Mouse (Mus musculus) Patski (cell line): Measurements from ENCODE around the gene Trim46. TPM values are rescaled to one million over a fixed set of nuclear protein-coding genes. Genes with fewer than 3 reads are reported as not detected.

Experiments used
- ATAC-seq: fragments of 100-300 bp; one replicate; pipeline ENCODE4 v1.8.0; 2021
- CTCF ChIA-PET: fragments of 350-600 bp; sonication (Branson Sonifier 250); formaldehyde crosslinking; loops from one replicate; lab custom pipeline; 2022; ENCODE audit warnings: inconsistent platforms; lab: Charles Lee
- POLR2A ChIA-PET: fragments of 350-600 bp; sonication (Branson Sonifier 250); formaldehyde crosslinking; loops from one replicate; lab custom pipeline; 2022; ENCODE audit warnings: antibody characterized with exemption, inconsistent platforms; lab: Charles Lee
- DNase-seq: peaks from one replicate; pipeline ENCODE4 v3.0.0-alpha.2; 2011; ENCODE audit warnings: low read depth, low spot score
- H3K27me3 ChIP-seq: fragments of 371-371 bp; one replicate; pipeline ENCODE4 v1.5.1; 2021
- CTCF ChIP-seq: fragments of 100-300 bp; IDR thresholded peaks from one replicate; pipeline ENCODE4 v1.5.1; 2021
- in situ Hi-C: fragments of 300-500 bp; cut with MboI; formaldehyde crosslinking; loops from 3 replicates; pipeline ENCODE4 v1.11.1; 2018; ENCODE audit warnings: low pct_unique_long_range_greater_than_20kb, mixed read lengths
- polyA plus RNA-seq: library from polyadenylated mRNA; unstranded; gene quantifications from one replicate; pipeline ENCODE4 v1.2.3, GENCODE M21; 2021

Trim46 gene
- polyA plus RNA-seq, 1 experiment from 2014 or later: 57.5 TPM

DNA sequence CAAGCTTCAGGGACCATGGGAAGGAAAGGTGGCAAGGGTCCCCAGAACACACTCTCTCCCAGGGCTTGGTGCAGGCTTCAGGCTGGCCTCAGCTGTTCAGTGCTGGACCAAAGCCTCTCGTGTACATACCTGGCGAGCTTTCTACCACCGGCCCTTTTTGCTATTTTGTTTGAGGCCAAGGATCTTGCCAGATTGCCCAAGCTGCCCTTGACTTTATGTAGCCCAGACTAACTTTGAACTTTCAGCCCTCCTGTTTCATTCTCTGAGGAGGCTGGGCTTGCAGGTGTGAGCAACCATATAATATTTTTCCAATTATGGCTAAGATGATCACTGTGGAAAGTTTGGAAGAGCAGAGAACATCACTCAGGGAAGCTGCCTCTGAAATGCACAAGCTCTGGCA, 38.2 kb upstream of the Trim46 start:
- in situ Hi-C loops: loop anchor here (5.0 kb wide), 1 partner anchor 37 kb away; the partner anchor contains the start of genes Krtcap2 and Trim46

DNA sequence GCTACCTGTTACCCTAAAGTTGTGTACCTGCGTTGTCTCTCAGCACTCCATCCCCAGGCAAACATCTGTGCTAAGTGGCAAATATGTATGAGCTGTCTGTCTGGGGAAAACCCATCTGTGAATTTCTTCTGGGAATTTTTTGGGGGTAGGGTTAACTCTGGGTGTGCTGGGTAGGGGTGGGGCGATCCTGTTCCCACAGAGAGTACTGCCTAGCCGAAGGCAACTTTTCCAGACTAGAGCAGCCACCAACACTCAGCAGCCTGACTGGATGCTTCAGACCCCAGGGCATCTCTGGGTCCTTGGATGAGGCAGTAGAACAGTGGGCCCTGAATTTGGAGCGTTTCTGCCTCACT, 36.2 kb upstream of the Trim46 start:
- POLR2A ChIA-PET: interaction anchor here (0.7 to 0.9 kb wide), 2 partner anchors 21 to 37 kb away, joined by 3 to 5 read pairs; partner anchors contain the start of genes Krtcap2 and Trim46

More for the DNA sequence above, 38.2 kb upstream of the Trim46 start:
- ATAC-seq: no peak
- DNase-seq: no peak
- no peaks in the 10 kb centered on the region for H3K27me3 ChIP-seq
- CTCF ChIA-PET: interaction anchor here (0.8 to 5.9 kb wide), 4 partner anchors 9 to 43 kb away, joined by 3 to 66 read pairs (median 12); no protein-coding TSS in a partner anchor
- TF ChIP-seq CTCF: no peak
- POLR2A ChIA-PET: interaction anchor here (1.2 kb wide), 1 partner anchor 14 kb away, joined by 4 read pairs; the partner anchor contains the start of gene Slc50a1

DNA sequence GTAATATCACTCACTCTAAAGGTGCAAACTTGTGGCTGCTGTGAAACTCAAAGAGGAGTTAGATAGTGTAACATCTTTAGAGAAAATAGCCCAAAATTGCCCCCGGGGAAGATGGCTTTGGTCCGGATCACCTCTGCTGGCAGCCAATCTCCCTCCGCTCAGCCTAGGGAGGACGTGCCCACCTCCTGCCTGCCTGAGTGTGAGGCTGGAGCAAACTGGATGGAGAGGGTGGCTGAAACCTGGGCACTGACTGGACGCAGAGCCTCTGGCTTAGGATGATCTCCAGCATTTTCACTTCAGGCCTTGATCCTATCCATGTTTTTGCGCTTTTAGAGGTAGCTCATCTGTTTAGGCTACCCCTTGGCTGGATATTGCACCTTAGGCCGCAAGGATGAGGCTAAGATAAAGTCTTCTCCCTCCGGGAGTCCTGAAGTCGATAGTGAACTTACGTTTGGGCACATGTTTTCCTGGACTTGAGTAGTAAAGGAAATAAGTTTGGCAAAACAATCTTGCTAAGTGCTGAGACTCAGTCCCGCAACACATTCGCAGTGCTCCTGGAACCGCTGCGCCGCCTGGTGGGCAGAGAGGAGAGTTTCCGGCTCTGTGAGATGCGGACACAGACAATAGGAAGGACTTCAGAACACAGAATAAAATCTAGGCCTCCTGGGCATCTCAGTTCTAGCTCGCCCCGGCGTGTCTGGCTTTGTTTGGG, 35.6 kb upstream of the Trim46 start:
- POLR2A ChIA-PET: interaction anchor here (0.7 to 0.9 kb wide), 2 partner anchors 21 to 36 kb away, joined by 3 to 5 read pairs; partner anchors contain the start of genes Krtcap2 and Trim46
- in situ Hi-C loops: loop anchor here (5.0 kb wide), 1 partner anchor 34 kb away; the partner anchor contains the start of genes Krtcap2 and Trim46
- no peaks in the 10 kb centered on the region for H3K27me3 ChIP-seq
- no peak for TF ChIP-seq CTCF
- CTCF ChIA-PET: interaction anchor here (0.8 to 4.2 kb wide), 19 partner anchors 8 to 64 kb away, joined by 3 to 25 read pairs (median 5); partner anchors contain the start of genes Dpm3, Krtcap2, Slc50a1 and Trim46
- ATAC-seq: peak; percentile 26
- DNase-seq: no peak

More for the DNA sequence above, 36.2 kb upstream of the Trim46 start:
- TF ChIP-seq CTCF: no peak
- ATAC-seq (no peak), DNase-seq (no peak)
- H3K27me3 ChIP-seq: no peaks in the 10 kb centered on the region
- CTCF ChIA-PET: interaction anchor here (0.8 to 4.2 kb wide), 18 partner anchors 8 to 64 kb away, joined by 3 to 25 read pairs (median 6); partner anchors contain the start of genes Dpm3, Krtcap2, Slc50a1 and Trim46
- in situ Hi-C loops: loop anchor here (5.0 kb wide), 1 partner anchor 35 kb away; the partner anchor contains the start of genes Krtcap2 and Trim46

DNA sequence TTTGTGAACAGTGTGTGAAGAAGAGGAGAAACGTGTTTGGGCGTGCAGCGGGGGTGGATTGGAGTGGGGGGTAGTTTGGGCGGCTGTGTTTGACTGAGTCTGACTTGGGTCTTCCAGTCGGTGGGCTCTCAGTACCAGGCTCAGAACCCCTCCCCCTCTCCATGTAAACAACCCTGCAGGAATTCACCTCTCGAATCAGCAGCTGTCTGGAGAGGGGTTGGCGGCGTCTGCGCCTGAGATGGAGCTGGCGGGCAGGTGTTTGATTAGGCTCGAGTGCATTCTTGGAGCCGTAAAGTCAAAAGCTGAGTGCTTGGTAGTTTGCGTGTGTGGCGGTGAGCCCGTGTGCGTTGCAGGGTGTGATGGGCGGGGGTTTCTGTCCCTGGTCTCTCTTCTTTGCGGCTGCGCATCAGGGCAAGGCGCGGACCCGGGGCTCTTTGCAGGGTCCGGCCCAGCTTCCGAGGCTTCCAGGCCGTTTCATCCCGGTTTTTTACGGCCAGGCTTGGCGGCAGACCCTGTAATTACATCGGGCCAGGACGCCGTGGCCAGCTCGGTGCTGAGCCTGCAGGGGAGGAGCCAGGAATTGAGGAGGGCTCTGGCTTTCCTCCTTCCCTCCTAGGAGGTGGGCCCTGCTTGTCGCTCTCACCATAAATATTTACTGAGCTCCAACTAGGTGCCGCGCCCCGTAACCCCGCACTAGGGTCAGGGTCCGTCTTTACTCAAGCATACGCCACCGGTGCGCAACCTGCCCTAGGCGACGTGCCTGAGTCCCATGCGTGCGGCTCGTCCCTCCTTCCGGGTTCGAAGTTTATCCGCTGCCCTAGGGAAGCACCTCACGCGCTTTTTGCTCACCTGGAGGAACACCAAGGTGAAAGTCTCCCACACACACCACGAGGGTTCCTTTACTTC, 34.8 kb upstream of the Trim46 start, which contains the start of gene Efna1:
Gene Efna1, minus strand, starts transcription at position 537 of the 906 bp plus-strand sequence.
- no peak for TF ChIP-seq CTCF
- no peaks in the 10 kb centered on the region for H3K27me3 ChIP-seq
- ATAC-seq (no peak), DNase-seq (no peak)
- CTCF ChIA-PET: interaction anchor here (1.0 to 4.2 kb wide), 11 partner anchors 9 to 50 kb away, joined by 3 to 25 read pairs (median 14); partner anchors contain the start of genes Dpm3, Krtcap2 and Trim46
- POLR2A ChIA-PET: interaction anchor here (0.9 to 4.6 kb wide), 3 partner anchors 35 to 112 kb away, joined by 3 to 39 read pairs (median 5); partner anchors contain the start of genes Krtcap2 and Trim46
- in situ Hi-C loops: loop anchor here (5.0 kb wide), 1 partner anchor 34 kb away; the partner anchor contains the start of genes Krtcap2 and Trim46

DNA sequence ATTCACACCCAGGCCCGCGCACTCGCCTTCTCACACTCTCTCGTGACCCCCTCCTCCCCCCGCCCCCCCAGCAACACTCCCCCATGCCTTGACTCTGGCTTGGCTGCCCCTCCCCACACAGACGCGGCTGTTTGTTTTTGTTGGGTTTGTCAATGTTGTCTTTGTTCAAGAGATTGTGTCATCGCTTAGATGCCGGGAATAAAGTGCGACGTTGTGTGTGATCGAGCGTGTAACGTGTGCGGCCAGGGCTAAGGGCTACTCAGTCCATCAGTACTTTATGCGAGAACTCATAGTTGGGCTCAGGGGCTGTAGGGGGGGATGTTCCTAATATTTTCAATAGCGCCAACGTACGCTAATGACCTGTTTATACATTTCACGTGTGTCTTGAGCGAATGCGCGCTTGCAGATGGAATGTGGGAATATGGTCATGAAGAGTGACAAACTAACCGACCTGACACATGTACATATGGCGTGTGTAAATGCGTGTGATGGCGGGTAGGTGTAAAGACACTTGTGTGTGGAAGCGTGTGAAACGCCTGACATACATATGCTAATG, 34.0 kb upstream of the Trim46 start:
- ATAC-seq: no peak
- DNase-seq: no peak
- in situ Hi-C loops: loop anchor here (5.0 kb wide), 1 partner anchor 33 kb away; the partner anchor contains the start of genes Krtcap2 and Trim46
- ChIA-PET POLR2A (interaction anchor here (0.5 to 5.1 kb wide), 8 partner anchors 8 to 1589 kb away, joined by 3 to 39 read pairs (median 4); partner anchors contain the start of genes Krtcap2, Slc50a1 and Trim46), CTCF (interaction anchor here (1.0 to 4.2 kb wide), 8 partner anchors 8 to 35 kb away, joined by 3 to 25 read pairs (median 11); partner anchors contain the start of genes Dpm3, Krtcap2 and Trim46)
- TF ChIP-seq CTCF: no peak
- no peaks in the 10 kb centered on the region for H3K27me3 ChIP-seq

DNA sequence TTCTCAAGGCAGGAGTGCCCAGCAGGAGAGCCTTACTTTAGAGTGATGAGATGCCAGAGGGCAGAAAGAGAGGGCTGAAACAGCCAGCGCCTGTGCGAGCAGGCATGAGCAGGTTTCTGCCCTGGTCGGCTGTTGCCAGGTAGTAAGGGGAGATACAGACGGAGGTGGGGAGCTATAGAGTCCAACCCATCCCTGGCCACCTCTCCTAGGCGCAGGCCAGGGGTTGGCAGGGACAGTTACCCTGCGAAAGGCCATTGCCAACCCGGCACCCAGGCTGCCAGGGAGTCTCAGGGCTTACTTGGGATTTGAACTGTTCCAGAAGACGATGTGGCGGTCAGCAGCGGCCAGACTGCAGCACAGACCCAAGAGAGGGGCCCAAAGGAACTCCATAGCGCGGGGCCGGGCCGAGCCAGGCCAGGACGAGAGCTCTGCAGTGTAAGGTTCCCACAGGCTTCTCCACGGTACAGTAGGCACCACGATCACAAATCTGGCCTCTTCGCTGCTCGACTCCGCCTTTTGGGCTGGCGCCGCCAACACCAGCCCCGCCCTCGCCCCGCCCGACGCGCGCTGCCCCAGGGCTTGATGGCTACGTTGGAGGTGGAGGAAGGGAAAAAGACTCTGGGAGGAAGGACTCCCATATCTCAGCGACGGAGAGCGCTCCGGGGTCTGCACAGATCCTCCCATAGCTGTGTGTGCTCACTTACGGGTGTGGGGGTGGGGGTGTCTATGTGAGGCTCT, 33.2 kb upstream of the Trim46 start:
- in situ Hi-C loops: no loop called here
- H3K27me3 ChIP-seq: no peaks in the 10 kb centered on the region
- DNase-seq: peak; percentile 73
- TF ChIP-seq CTCF: no peak
- peak; percentile 75 for ATAC-seq
- ChIA-PET POLR2A (interaction anchor here (0.5 to 5.1 kb wide), 7 partner anchors 9 to 1588 kb away, joined by 3 to 39 read pairs (median 4); partner anchors contain the start of genes Krtcap2, Slc50a1 and Trim46), CTCF (interaction anchor here (0.6 to 3.5 kb wide), 5 partner anchors 8 to 34 kb away, joined by 3 to 18 read pairs (median 3); partner anchors contain the start of genes Krtcap2 and Trim46)

DNA sequence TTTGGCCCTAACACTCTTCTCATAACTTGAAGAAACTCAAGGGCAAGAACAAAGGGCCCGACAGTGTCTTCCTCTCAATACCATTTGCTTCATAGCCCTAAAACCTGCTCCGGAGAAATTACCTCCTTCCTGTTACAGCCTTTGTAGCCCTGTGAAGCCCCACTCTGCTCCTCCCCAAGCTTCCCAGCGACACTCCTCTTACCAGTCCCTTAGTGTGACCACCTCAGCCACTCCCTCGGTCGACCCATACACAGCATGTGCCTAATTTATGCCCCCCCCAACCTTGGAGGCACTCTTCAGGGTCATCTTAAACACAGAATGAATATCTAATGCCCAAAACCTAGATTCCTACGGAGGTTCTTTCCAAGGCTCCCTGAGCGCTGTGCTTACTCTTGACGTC, 32.5 kb upstream of the Trim46 start:
- DNase-seq (no peak), ATAC-seq (no peak)
- TF ChIP-seq CTCF: no peak

DNA sequence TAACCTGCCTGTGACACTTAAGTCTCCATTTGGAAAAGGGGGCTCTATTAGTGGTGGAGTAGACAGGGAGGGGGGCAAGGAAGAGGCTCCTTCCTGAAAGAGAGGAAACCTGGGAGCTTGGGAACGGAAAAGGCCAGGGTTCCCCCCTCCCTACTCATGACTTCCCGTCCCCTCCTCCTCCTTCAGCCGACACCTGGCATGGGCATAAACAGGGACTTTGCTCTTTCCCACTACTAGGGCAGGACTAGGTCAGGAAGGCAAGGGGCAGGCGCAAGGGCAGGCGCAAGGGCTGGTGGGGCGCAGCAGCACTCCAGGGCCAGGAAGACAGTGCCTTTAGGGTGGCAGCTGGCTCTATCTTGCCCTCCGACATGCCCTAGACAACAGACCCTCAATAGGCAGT, 32.0 kb upstream of the Trim46 start:
- ATAC-seq: no peak
- TF ChIP-seq CTCF: no peak
- H3K27me3 ChIP-seq: no peaks in the 10 kb centered on the region
- in situ Hi-C loops: no loop called here
- DNase-seq: no peak
- POLR2A ChIA-PET: interaction anchor here (1.2 to 5.1 kb wide), 4 partner anchors 10 to 177 kb away, joined by 4 to 39 read pairs (median 31); partner anchors contain the start of genes Fdps, Gm43738, Krtcap2 and Slc50a1
- CTCF ChIA-PET: interaction anchor here (0.8 to 3.5 kb wide), 7 partner anchors 8 to 33 kb away, joined by 3 to 18 read pairs (median 3); partner anchors contain the start of genes Krtcap2 and Trim46

More for the DNA sequence above, 32.5 kb upstream of the Trim46 start:
- in situ Hi-C loops: no loop called here
- H3K27me3 ChIP-seq: no peaks in the 10 kb centered on the region
- POLR2A ChIA-PET: interaction anchor here (3.8 to 5.1 kb wide), 3 partner anchors 10 to 35 kb away, joined by 31 to 39 read pairs (median 31); partner anchors contain the start of genes Krtcap2, Slc50a1 and Trim46
- CTCF ChIA-PET: interaction anchor here (1.0 to 3.5 kb wide), 5 partner anchors 8 to 34 kb away, joined by 3 to 18 read pairs (median 3); partner anchors contain the start of genes Krtcap2 and Trim46
